Mouse (Mus musculus): ENCODE results near the gene Cd6.

The Cd6 gene

GRCm38 (mm10) chr19:10829436-10830175 lies at the start of gene Cd6:
Gene Cd6, minus strand, starts transcription at chr19:10830058.
- in situ Hi-C loops (cut with MboI, MseI): loop anchor here (5.0 kb wide), 1 partner anchor 92 kb away; the partner anchor contains the start of gene Cd5 (in 2 of the 2)

DNA sequence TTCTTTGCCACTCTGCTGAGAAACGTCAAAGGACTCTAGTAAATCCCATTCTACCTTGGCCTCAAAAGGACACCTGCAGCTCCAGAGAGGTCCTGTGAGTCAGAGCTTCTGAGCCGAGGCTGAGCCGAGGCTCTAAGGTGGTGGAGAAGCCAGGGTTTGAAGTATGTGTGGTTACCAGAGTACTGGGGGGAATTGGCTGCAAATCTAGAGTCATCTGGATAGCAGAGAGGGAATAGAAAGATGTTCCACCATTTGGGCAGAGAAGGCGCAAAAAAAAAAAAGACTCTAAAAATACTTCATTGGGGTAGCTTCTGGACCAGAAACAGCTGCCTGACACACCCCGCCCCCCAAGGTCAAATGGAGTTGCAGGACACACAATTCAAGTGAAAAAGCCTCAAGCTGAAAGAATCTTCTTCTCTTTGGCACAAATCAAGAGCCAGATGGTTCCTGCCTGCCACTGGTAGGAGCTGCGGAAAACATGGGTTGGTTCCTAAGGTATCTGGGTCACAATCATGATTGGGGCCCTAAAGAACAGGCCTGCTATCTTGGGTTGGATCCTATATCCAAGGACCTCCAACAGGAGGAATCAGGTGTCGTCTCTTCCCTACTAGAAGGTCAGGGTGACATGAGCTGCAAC lies 48.5 kb upstream of the Cd6 start:
- in situ Hi-C loops (cut with MboI, MseI): loop anchor here in 1 of 2 experiments (25.0 kb wide), 1 partner anchor 1584 kb away; the partner anchor contains the start of gene Mpeg1

DNA sequence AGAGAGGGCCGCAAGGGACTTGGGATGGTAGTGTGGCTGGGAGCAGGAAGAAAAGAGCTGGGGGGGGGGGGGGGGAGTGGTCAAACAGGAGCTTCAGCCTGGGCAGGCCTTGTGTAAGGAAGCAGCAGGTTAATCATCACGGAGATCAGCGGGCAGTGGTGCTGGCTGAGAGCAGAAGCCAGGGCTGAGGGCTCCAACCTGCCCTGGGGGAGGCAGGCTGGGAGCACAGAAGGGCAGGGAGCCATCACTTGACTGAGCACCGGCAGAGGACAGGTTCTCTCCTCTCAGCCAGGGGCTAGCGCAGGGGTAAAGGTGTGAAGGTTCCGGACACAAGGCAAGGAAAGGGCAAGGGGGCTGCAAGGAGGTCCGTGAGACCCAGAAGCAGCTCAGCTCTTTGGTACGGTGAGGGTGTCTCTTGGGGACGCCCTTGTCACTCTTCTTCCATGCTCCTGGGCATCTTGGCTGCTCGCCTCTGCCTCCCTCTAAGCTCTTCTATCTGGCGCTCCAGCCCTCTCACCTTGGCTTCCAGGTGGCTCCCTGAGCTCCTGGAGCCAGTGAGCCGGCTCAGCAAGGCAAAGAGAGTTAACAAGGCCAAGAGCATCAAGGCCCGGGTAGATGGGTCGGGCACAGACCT lies 41.6 kb upstream of the Cd6 start:
- in situ Hi-C loops (cut with MboI, MseI): no loop called here

GRCm38 (mm10) chr19:10870676-10871075 lies 40.8 kb upstream of the Cd6 start:
- in situ Hi-C loops (cut with MboI, MseI): no loop called here

GRCm38 (mm10) chr19:10869886-10870527 lies 40.1 kb upstream of the Cd6 start, which contains the start of gene Tmem132a:
Gene Tmem132a, minus strand, starts transcription at chr19:10869940.
- in situ Hi-C loops (cut with MboI, MseI): no loop called here

GRCm38 (mm10) chr19:10869241-10869885 lies 39.5 kb upstream of the Cd6 start:
- in situ Hi-C loops (cut with MboI, MseI): no loop called here

DNA sequence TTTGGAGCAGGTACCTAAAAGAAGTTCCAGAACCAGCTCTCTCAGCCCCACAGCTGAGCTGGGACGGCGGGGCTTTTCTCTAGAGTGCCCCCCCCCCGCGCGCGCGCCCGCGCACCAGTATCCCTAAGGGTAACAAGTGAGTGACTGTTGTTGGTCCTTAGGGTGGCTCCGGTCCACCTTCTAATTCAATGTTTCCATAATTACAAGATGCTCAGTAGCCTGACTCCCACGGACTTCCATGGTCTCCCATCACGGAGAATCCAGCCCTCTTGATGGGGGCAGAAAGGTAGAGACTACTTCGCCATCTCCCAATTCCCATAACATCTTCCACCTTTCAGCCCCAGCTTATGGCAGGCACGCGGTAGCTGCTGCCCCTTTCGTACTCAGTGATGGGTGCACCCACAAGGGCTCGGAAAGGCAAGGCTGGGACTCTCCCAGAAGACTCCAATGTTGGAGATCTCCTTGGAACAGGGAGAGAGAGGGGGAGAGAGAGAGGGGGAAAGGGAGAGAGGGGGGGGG lies 38.8 kb upstream of the Cd6 start:
- in situ Hi-C loops (cut with MboI, MseI): no loop called here

DNA sequence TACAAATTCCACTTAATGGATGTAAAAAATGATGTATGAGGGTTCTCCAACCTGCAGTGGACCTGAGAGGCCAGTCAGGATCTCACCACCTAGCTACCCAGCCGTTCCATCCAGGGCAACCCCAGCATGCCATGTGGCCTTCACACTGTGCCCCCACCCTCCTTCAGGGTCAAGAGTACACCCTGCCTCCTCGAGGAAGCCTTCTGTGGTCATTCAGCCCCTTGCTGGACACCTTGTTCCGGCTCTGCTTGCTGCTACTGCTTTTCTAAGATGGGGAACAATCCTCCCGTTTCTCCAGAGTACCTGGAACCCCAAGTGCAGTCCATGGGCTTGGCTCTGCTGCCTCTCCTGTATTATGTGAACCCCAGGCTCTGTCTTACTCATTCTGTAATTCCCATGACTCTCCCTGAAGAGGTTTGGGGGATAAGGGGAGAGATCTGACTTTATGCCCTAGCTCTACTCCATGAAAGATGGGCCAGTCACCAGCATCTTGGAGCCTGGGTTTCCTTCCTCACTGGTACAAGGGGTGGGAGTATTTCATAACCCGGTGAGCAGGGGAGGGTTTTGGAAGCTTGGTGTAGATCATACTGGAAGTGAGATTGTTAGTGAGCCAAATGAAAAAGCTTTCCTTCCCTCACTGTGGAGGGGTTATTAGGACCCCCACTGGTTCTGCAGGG lies 38.2 kb upstream of the Cd6 start:
- in situ Hi-C loops (cut with MboI, MseI): no loop called here

GRCm38 (mm10) chr19:10866351-10866750 lies 36.5 kb upstream of the Cd6 start:
- in situ Hi-C loops (cut with MboI, MseI): no loop called here

DNA sequence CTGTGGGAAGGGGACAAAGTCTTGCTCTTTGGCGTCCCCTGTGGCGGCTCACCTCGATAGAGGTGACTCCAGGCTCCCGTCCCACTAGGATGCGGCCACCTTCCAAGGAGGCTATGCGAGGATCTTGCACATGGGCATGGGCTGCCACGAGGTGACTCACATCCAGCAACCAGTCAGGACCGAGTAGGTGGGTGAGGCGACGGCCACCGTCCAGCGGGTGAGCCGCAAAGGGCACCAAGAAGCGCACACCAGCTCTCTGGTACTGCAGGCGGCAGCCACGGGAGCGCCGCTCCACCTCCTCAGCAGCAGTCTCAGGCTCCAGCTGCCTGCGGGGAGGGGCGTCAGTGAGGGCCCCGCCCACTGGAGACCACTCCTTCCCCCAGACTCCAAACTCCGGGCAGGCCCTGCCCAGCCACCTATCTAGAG lies 30.2 kb upstream of the Cd6 start:
- in situ Hi-C loops (cut with MboI, MseI): no loop called here

DNA sequence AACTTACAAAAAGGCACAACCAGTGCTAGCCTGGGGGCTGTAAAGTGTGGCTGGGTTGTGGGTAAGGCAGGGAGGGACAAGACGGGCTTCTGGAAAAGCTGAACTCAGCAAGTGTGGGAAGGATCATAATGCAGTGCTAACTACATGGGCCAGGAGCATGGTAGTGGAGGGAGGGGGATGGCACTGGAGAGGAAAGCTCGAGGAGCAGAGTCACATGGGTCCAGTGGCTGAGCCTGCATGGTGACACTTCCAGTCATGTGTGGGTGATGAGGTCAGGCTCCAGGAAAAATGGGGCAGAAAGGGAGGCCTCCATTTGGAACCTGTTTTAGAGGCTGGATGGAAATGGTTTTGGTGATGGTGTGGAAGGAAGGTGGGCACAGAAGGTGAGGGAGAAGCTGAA lies 26.7 kb upstream of the Cd6 start:
- in situ Hi-C loops (cut with MboI, MseI): no loop called here

DNA sequence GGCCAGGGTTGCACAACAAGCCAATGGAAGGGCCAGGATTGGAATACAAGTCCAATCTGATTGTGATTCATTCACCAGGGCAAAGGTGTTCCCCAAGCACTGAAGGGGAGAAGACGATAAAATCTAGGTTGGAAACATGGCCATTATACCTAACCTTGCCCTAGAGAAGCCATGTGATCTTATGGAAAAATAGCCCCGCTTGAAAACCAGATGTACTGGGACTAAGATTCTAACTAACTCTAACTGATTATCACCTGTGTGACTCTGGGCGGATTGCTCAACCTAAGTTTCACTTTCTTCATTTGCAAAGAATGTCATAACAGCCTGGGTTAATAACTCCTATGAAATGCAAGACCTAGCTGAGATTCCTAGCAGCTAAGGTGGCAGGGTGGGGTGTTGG lies 25.6 kb upstream of the Cd6 start:
- in situ Hi-C loops (cut with MboI, MseI): no loop called here

DNA sequence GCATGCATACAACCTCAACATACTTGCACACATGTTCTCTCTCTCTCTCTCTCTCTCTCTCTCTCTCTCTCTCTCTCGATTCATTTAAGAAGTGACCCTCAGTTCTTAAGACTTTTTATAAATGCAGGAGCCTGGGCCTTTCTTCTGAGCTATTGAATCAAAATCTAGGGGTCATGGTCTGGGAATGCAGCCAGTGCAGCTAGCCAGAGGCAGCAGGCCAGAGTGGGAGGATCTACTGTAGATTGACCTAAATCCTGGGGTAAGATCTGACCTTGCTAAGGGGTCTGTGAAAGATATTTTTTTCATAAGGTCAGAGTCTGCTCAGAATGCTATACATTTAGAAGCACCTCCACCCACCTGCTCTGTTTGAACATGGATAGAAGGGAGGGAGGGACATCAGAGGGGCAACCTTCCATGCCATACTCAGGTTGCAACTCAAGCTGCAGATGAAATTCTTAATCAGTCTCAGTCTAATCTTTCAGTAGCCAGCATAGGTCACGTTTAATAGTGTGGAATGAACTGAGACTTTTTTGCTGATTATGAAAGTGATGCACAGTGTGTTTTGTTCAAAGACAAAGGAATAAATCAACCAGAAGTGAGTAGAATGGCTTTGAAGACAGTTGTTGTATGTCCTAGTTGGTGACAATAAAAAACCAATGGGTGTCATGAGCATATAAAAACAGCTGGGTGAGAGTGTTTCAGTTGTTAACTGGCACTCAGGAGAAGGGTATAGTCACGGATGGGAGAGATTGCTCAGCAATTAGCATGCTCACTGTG lies 17.6 kb upstream of the Cd6 start:
- in situ Hi-C loops (cut with MboI, MseI): loop anchor here in 1 of 2 experiments (5.0 kb wide), 1 partner anchor 35 kb away; the partner anchor contains the start of gene Tmem109

- in situ Hi-C loops (cut with MboI, MseI): loop anchor here in 1 of 2 experiments (5.0 kb wide), 1 partner anchor 36 kb away; the partner anchor contains the start of gene Tmem109
Observed at GRCm38 (mm10) chr19:10846150-10846549, 16.3 kb upstream of the Cd6 start.

GRCm38 (mm10) chr19:10845454-10845853 lies 15.6 kb upstream of the Cd6 start:
- in situ Hi-C loops (cut with MboI, MseI): loop anchor here in 1 of 2 experiments (5.0 kb wide), 1 partner anchor 37 kb away; the partner anchor contains the start of gene Tmem109

DNA sequence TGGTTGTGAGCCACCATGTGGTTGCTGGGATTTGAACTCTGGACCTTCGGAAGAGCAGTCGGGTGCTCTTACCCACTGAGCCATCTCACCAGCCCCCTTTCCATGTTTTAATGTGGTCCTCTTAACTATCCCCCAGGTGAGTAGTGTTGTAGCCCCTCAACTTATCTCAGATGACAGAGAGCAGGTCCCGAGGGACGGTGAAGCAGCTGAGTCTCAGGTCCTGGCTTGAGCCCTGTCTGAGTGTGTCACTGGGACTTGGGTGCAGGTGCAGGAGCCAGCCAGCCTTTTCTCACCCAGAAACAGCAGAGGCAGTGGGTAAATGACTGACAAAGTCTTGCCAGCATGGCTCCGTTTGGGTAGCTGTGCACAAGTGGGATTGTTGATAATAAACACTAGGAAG lies 14.3 kb upstream of the Cd6 start:
- in situ Hi-C loops (cut with MboI, MseI): no loop called here

- in situ Hi-C loops (cut with MboI, MseI): no loop called here
Observed at GRCm38 (mm10) chr19:10842914-10843313, 13.1 kb upstream of the Cd6 start.

DNA sequence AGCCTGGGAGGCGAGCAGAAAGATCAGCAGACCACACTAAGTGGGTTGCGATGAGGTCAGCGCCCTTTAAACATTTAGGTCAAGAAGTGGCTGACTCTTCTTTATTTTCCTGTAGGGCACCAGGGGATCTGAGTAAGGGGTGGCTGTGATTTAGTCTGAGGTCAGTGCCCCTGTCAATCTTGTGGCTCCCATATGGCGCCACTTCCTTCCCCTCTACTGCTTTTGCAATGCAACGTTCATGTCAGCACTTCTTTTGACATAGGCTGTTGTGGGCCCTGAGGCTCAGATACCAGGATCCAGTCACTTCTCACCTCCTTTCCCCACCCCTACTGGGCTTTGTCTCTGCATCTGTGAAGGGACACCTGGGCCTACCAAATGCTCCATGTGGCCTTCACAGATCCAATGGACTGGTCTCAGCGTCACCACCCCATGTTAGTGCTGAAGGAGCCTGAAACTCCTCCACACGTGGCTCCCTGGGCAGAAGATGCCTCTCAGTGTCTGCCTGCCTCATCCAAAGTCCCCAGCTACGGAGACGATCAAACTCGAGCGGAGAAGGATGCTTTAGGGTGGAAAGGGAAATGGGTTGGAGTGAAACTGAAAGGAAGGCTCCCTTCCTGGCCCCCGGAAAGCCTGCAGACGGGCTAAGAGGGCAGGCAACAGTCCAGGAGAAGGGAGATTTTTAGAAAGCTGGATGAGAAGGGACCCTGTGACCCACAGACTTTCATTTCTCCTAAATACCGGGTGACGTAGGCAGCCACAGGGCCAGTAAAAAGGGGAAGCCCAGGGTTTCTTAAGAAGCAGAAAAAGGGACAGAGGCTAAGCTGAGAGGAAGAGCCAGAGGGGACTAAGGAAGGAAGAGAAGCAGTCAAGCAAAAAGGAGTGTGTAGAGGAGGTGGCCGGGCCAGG lies 12.1 kb upstream of the Cd6 start:
- in situ Hi-C loops (cut with MboI, MseI): no loop called here
